Mouse (Mus musculus) erythroblast, adult 5-6 weeks (primary cell): ENCODE results near the gene B4galt1. TPM values are rescaled to one million over a fixed set of nuclear protein-coding genes. Genes with fewer than 3 reads are reported as not detected.

ENCODE experiments used
- ATAC-seq: replicated peaks from 2 replicates; pipeline ENCODE4 v1.8.0; 2016; ENCODE audit warnings: moderate number of reproducible peaks, mild to moderate bottlenecking, moderate TSS enrichment, inconsistent platforms; ENCODE audit not compliant: poor library complexity, low FRiP score, severe bottlenecking
- total RNA-seq, 2 experiments: library from RNA; stranded (forward) in 1 of 2; stranded (reverse) in 1 of 2; fragments of 150-400 nt in 1 of 2; fragments of 200-764, 138-1000 nt in 1 of 2; gene quantifications; 2 replicates each; pipeline versions ENCODE4 v1.2.3 to v1.2.4; 2015 to 2017; ENCODE audit warnings: low replicate concordance in 2 of 2

The B4galt1 gene
- 34.5 and 42.3 TPM in 2 replicates for total RNA-seq (2015; ENCODE audit: low replicate concordance)
- total RNA-seq (2017; ENCODE audit: low replicate concordance), result 29.7 and 31.4 TPM in 2 replicates

GRCm38 (mm10) chr4:40853565-40854386, at the start of gene B4galt1:
B4galt1 (minus strand) TSS chr4:40854005.
- ATAC-seq, result peak; percentile 80

- ATAC-seq, result no peak
Measured at GRCm38 (mm10) chr4:40900612-40901011, 46.8 kb upstream of the B4galt1 start.

- no peak for ATAC-seq
Measured at GRCm38 (mm10) chr4:40900071-40900470, 46.3 kb upstream of the B4galt1 start.

DNA sequence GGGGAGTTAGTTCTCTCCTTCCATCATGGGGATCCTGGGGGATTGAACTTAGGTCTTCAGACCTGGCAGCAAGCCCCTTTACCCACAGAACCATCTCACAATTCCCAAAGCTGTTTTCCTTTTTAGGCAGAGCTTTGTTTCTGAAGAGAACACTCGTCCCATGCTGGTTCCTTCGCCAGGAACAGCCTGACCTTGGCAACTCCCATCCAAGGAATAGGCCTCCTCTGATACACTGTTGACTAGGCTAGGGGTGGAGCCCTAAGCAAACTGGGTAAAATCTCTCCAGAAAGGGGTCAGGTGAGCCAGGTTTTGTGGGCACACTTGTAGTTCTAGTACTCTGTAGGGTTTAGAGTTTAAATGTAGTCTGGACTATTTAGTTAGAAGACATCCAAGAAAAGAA, 45.5 kb upstream of the B4galt1 start:
- ATAC-seq, result no peak

GRCm38 (mm10) chr4:40898476-40899044, 44.8 kb upstream of the B4galt1 start:
- no peak for ATAC-seq

DNA sequence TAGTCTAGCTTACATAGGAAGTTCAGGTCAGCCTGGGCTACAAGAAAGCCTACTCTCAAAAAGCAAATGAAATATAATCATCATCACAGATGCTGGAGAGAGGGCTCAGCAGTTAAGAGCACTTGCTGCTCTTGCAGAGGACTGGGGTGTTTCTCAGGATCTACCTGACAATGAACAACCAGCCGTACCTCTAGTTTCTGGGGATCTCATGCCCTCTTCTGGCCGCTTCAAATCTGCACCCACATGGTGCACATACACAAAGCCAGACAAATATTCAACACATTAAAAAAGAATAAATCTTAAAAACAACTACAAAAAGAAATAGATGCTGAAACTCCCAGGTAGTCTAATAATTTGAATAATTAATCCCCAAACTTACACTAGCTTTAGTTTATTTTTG, 41.8 kb upstream of the B4galt1 start:
- ATAC-seq, result no peak

GRCm38 (mm10) chr4:40895118-40895517, 41.3 kb upstream of the B4galt1 start:
- no peak for ATAC-seq

- no peak for ATAC-seq
Measured at GRCm38 (mm10) chr4:40891206-40891605, 37.4 kb upstream of the B4galt1 start.

DNA sequence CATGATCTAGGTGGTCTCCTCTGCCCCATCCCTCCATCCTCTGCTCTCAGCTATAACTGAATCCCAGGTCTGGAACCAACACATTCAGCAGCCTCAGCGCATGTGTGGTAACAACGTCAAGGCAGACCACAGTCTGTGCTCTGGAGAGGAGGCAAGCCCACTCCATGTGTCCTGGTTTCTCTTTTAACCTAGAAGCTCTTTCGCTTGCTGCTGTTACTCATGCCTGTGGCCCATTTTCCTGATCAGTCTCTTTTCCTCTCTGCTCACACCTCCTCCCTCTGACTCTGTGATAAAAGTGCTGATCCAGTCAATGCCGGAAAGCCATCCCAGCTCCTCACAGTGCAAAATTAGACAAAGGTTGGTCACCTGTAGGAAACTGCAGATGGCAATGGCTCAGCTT, 36.2 kb upstream of the B4galt1 start:
- no peak for ATAC-seq

- no peak for ATAC-seq
Measured at GRCm38 (mm10) chr4:40889252-40889651, 35.4 kb upstream of the B4galt1 start.

- no peak for ATAC-seq
Measured at GRCm38 (mm10) chr4:40888839-40889238, 35.0 kb upstream of the B4galt1 start.

DNA sequence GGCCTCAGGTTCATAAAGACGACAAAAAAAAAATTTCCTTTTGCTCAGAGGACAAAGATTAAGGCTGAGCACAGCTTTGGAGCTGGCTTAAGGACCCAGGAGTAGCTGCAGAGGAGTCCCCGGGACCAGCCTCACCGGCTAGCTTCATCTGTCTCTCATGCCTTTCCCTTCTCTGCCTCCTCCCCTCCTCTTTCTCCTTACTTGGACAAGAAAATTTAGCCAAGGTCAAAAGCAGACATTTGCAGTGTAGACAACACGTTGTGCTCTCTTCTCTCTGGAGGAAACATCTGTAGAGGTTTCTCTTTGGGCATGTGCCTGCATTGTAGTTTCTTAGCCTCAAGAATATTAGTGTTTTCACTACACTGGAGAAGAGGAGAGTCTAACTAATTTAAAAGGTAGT, 32.1 kb upstream of the B4galt1 start:
- ATAC-seq, result no peak

- ATAC-seq, result no peak
Measured at GRCm38 (mm10) chr4:40885166-40885525, 31.3 kb upstream of the B4galt1 start.

GRCm38 (mm10) chr4:40884282-40885165, 30.7 kb upstream of the B4galt1 start:
- ATAC-seq, result no peak

GRCm38 (mm10) chr4:40883200-40883599, 29.4 kb upstream of the B4galt1 start:
- ATAC-seq, result no peak

GRCm38 (mm10) chr4:40877528-40877927, 23.7 kb upstream of the B4galt1 start:
- no peak for ATAC-seq

DNA sequence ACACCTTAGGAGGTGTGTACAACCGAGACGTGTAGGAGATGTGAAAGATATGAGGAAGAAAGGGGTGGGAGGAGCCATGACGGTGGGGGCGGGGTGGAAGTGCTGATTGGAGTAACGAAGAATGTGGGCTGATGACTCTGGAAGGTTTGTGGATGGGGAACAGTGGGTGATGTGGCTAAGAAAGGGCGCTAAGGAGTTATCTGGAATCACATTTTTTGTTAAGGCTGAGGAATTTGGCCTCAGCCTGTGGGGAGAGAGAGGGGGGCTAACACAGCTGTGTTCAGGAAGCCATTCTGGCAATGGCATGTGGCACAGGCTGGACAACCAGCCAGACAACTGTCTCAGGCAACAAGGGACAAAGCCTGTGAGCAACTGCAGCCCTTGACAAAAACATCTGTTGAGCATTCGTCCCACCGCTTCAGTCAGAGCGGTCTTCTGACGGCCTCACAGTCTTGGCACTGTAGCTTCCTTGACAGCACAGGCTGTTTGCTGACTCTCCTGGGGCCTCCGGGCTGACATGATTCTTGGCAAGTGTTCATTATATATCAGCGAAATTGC, 23.1 kb upstream of the B4galt1 start:
- ATAC-seq, result no peak

- ATAC-seq, result no peak
Measured at GRCm38 (mm10) chr4:40875842-40876241, 22.0 kb upstream of the B4galt1 start.

DNA sequence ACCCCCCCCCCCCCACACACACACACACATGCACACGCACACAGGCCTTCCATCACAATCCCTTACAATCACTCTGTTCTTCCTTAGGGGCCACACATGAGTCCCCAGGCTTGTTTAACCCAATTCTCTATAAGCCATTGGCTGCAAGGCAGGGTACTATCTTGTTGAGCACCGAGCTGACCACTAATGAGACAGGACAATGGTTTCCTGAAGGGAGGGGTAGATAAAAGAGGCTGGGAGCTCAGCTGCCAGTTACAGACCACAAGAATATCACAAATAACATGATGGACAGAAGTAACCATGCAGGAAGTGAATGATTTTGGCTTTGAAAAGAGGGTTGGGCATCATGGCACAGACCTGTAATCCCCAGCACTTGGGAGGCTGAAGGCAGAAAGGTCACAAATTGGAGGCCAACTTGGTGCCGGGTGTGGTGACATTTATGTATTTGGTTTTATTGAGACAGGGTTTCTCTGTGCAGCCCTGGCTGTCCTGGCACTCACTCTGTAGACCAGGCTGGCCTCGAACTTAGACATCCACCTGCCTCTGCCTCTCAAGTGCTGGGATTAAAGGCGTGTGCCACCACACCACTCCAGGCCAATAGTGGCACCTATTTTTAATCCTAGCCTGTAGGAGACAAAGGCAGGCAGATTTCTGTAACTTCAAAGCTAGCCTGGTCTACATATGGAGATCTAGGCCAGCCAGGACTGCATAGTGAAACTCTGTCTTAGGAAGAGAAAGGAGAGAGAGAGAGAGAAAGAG, 21.2 kb upstream of the B4galt1 start:
- ATAC-seq, result no peak
